Mouse (Mus musculus) testis, postnatal 14 days (tissue): Measurements from ENCODE around the gene Ankrd36.
"Not testable (repeated sequence)": the region's sequence is repeated elsewhere in the genome, so short reads cannot be mapped to it uniquely, and the experiment has no call there.

Source experiments
- DNase-seq: peaks from one replicate; pipeline ENCODE4 v3.0.0; 2021; ENCODE audit warnings: low spot score

The Ankrd36 gene

DNA sequence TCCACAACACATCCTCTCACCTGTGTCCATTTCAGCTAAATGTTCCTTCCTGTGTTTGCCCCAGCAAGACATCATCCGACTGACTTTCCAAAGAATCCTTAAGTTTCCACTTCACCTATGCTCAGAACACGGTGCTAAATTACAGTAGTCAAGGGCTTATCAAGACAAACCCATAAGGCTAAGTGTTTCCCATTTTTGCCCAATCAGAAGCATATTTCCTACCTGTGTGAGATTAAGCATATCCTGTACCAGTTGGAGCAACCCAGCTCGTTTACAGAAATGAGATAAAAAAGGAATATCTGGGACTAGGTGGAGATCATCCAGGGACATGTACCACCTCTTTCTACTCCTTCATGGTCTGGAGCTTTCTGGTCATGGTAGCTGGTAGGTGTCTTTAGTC lies 22.8 kb upstream of the Ankrd36 start:
- DNase-seq: no peak

DNA sequence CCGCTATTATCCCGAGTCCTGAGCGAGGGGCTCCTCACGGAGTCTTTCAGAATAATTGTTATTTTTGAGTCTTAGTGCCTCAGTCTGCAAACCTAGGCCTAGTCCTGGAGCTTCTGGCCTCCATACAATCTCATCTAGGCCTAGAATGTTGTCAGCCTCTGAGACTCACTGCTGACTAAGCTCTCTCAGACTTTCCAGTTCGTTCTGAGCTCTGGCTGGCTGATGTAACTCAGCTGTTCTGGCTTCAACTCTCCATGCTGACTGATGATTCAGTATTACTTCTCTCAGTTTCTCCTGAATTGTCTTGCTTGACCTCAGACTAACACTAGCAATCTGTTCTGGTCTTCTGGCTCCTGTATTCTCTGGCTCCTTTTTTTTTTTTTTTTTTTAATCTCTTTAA lies 18.1 kb upstream of the Ankrd36 start:
- DNase-seq: no peak

DNA sequence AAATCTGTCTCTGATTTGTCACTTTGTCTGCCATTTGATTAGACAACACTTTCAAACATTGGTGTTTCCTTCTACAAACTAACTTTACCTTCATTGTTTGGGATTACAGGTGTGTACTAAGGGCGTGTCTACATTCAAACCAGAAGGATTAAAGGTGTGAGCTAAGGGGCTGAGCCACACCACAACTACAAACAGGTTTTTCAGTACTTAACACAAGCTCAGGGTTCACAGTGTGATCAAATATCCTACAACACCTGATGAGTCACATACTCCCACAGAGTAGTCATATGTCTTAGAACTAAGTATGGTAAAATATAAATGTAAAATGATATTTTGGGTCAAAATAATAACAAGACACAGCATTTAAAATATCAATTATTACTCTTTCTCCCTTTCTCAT lies 17.6 kb upstream of the Ankrd36 start:
- no peak for DNase-seq

DNA sequence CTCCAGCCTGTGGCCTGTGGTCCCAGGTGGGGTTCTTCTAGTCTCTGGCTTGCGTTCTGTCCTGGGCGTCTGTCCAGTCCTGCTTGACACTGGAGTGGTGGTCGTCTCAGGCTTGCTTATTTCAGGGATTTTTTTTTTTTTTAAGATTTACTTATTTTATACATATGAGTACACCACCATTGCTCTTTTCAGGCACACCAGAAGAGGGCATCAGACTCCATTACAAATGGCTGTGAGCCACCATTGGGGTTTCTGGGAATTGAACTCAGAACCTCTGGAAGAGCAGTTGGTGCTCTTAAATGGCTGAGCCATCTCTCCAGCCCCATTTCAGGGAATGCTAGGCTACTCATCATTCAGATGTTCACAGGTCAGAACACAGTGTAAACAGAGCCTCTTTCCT lies 9.2 kb upstream of the Ankrd36 start:
- no peak for DNase-seq

DNA sequence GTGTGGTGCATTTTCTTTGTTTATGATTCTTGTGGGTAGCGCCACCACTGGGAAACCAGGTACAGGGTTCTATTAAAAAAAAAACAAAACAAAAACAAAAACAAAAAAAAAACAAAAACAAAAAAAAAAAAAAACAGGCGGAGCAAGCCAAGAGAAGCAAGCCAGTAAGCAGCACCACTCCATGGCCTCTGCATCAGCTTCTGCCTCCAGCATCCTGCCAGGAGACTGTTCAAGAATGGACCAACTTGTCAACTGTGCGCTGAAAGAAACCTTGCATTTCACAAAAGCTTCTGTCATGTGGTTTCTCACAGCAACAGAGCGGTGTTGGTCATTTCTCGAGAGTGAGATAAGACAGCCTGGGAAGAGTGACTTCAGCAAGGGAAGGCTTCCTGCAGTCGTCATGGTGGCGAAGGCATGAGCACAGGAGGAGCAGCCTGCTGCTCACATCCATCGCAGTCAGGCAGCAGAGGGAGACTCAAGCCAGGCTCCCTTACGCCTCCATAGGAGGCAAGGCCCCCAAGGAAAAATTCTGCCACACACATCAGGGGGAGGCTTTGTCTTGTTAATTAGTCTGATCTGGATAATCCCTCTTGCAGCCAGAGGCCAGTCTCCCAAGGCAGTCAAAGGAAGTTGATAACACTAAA lies 6.7 kb upstream of the Ankrd36 start:
- no peak for DNase-seq

DNA sequence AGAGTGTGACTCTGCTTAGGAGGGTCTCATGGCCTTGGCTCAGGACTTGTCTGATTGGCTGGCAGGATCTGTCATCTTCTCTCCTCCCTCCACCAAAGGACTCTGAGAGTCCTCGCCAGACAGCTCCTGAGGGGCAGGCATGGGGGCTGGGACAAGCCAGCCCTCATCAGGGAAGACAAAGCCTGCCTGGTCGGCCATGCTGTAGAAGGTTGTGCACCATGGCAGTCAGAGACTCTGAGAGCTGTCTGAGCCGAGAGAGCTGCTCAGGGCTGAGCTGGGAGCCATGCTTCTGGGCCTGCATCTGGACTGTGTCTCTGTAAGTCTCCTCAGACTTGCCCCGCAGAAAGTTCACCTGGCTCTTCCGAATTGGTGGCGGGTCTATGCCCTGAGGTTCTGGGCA lies 5.6 kb upstream of the Ankrd36 start:
- DNase-seq: no peak

DNA sequence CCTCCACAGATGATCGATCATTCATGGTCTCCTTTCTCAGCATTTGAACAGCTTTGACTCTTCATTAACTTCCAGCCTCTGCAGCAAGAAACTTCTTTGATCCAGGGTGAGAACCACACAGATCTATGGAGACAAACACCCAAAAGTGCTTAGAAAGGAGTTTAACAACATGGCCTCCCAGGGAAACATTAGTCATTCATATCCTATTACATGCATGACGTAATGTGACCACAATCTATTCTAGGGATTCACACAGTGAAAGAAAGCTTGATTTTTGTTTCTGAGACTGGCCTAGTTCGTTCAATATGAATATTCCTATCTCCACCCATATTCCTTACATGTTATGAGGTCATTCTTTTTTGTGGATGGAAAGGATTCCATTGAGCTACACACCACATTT lies 3.9 kb upstream of the Ankrd36 start:
- no peak for DNase-seq

DNA sequence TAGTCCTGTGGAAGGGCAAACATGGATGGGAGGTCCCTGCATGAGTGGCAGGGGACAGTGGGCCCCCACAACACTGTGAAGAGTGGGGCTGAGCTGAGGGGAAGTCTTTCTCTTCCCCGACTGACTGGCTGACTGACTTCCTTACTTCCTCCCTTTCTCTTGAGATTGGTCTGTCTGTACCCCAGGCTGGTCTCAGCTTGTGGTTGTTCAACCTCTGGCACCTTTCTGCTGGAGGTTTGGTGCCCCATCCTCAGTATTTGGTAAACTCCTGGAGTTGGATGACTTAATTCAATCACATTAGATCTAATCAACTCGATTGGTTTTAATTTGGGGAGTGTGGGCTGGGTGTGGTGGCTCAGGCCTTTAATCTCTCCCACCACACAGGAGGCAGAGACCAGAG lies 3.0 kb upstream of the Ankrd36 start:
- DNase-seq: no peak

DNA sequence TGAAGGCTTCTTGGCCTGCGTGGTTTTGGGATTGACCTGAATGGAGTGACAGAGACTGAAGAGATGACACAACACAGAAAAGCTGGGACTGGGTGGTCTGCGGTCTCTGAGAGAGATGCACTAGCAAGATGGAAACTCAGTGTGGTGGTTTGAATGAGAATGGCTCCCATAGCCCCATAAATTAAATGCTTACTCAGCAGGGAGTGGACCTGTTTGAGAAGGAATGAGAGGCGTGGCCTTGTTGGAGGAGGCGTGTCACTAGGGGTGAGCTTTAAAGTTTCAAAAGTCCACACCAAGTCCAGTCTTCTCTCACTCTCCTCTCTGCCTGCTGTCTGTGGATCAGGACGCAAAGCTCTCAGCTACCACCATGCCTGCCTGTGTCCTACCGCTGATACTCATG lies 1.8 kb upstream of the Ankrd36 start:
- DNase-seq: no peak

DNA sequence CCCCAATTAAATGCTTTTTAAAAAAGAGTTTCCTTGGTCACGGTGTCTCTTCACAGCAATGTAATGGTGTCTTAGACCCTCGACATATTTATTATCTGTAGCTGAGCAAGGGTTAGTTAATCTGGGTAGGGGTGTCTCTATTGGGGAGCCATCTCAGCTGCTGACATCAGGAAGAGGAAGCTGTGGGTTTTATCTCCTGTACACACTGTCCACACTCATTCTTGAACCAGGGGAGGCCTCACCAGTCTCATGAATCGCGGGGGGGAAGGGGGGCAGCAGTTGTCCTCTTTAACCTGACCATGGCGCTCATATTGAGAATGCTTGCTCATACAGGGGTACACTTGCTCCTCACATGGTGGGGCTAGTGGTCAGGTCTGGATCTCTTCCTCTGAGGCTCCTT lies 1.4 kb upstream of the Ankrd36 start:
- DNase-seq: no peak

DNA sequence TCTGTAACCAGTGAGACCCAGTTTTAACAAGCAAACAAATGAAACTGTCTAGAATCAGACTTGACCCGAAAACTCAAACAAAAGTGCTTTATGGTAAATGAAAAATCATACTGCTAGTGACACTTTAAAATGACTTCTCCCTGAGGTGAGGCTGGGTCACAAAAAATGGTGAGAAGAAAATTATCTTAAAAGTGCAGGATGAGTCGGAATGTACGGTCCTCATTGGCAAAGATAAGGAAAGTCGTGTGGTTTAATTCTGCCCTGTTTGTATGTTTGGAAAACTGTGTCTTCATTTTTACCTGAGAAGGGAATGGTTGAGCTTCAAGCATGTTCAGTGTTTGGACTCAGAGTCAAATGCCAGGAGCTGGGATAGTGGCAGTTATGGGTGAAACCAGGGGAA lies 2.4 kb downstream of the Ankrd36 start:
- DNase-seq: no peak

DNA sequence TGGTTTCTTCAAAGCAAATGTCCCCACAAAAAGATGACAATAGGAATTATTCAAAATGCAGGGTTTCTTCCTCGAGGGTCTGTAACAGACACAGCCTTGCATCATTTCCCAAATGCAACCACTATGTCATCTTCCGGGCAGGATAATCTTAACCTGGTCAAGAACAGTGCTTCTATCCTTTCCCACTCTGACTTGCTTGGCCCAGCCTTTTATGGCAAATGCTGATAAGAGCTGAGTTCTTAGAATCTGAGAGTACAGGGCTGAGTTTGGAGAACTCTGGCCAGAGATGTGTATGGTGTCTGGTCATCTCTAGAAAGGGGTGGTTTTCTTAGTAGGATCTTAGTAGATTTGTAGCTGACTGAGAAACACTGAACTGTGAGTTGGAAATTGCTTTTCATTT lies 4.3 kb downstream of the Ankrd36 start:
- DNase-seq: no peak

DNA sequence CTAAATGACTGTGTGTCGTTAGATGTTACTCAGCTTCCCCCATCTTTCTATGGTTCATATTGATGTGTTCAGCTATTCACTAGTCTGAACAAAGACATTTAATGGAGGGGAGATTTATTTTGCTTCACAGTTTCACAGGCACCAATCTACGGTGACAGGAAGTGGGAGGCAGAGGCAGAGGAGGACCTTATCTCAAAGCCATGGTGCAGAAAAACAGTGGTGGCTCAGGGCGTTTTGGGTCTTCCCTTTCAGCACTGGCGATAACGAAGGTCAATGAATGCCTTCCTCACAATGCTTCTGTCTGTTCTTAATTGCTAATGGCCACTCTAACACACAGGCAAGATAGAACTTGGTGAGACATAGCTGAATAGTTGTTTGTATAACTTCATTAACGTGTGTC lies 5.6 kb downstream of the Ankrd36 start:
- DNase-seq: no peak

DNA sequence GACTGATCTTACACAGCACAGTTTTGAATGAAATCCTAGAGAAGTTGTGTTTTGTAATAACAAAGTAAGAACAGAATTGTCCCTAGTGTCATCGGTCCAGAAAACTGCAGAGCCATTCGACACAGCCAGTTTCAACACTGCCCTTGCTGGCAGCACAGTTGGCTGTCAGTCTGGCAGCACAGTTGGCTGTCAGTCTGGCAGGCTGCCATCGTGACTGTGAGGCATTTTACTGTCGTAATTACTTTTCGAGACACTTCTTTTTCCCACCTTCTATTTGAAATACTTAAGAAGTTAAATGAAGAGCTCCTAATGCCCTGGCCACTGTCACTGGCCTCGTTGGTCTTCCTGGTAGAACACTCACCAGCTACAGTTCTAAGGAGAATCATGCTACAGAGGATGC lies 22.9 kb downstream of the Ankrd36 start:
- DNase-seq: no peak

DNA sequence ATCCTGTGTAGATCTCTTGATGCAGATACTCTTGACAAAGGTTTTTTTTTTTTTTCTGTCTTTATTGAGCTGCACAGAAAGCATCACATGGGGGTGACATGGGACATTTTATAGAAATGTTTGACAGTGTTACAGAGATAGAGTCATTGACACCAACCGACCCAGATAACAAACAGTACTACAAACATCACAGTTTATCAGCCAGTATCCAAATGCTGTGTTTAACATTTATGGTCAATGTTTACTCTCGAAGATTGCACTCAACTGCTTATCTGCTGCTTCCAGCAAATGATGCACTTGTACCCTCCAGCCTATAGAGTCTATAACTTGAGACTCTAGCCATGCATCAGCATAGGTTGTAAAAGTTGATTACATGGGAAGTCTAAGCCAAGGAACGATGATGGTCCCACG lies 25.9 kb downstream of the Ankrd36 start:
- DNase-seq: no peak

DNA sequence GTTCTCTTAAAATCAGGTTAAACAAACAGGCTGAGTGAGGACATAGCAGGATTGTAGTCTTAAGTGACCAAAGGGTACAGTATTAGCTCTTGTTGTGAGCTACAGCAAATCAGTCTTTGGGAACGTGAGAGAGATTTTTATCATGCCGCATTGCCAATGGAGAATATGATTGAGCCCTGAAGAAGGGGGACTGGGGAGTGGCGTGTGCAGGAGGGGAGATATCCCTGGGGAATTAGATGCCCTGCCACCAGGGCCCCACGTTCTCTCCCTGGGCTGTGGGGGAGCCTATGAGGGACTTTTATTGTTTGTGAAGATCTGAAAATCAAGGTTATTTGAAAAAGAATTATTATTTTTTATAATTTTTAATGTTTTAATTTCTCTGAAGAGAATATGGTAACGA lies 26.3 kb downstream of the Ankrd36 start:
- no peak for DNase-seq

DNA sequence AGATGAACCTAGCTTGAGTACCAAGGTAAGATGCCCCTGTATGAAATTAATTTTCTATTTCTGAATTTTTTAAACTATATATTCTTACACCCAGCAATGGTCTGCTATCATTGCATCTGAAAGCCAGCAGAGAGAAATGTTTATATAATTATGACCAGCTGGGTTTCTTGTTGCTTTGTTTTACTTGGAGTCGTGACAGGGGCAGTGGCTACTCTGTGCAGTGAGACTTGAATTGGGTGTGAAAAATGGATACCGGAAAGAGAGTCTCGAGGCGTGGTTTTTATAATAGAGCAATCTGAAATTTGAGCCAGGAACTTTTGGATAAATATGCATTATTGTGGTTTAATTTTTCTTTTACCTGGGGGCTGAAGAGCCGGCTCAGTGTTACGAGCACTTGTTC lies 27.3 kb downstream of the Ankrd36 start:
- DNase-seq: no peak

DNA sequence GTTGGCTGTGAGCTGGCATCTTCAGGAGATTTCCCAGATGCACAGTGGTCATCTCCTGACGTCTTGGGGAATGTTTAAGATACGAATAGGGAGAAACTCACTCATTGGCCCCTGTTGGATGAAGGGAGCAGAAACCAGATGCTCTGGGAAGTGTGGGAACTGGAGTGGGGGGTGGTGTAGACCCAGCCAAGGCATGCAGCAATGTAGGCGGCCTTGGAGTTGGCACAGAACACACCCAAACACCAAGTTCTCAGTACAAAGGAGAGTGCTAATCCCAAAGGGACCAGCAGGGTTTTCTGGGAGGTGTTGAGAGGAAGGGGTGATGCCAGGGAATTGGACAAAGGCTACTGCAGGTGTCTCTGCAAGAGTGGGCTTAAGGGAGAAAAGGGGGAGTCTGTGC lies 35.9 kb downstream of the Ankrd36 start:
- DNase-seq: no peak

DNA sequence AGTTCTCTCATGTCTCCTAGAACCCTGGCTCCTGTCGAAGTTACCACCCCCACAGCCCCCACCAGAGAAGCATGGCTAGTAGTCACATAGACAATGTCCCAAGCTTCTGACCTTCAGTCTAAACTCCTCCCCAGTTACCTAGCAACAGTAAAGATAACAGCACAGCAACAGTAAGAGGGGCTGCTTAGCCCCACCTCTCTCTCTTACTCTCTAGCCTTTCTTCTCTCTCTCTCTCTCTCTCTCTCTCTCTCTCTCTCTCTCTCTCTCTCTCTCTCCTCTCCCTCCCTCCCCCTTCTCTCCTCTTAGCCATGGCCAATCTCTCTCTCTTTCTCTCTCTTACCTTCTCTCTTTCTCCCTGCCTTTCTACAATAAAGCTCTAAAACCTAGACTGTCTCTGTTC lies 42.4 kb downstream of the Ankrd36 start:
- not testable (repeated sequence) for DNase-seq

DNA sequence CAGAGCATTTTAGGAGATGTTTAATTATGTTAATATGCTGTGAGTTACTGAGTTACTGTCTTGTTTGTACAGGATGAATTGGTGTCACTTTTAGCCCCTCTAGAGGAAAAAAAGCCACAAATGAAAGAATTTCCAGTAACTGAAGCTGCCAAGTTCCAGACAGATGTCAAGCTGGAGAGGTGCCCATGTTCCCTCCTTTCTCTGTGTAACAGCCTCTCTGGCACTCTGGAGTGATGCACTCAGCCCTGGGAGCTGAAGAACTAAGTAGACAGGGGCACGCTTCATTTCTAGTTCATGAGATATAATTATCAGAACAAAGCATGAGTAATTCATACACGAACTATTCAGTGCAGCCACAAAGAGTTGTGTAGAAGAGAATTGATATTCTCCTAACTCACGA lies 45.0 kb downstream of the Ankrd36 start:
- DNase-seq: no peak

DNA sequence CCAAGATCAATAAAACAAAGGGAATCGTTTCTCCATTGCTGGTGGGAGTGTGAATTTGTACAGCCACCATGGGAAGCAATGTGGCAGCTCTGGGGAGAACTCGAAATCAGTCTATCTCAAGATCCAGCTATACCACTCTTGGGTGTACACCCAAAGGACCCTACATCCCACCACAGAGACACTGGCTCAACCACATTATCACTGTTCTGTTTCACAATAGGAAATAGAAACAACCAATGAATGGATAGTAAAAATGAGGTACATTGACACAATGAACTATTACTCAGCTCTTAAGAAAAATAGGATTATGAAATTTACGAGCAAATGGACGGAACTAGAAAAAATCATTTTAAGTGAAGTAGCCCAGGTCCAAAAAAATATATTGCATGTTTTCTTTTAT lies 55.6 kb downstream of the Ankrd36 start:
- no peak for DNase-seq

DNA sequence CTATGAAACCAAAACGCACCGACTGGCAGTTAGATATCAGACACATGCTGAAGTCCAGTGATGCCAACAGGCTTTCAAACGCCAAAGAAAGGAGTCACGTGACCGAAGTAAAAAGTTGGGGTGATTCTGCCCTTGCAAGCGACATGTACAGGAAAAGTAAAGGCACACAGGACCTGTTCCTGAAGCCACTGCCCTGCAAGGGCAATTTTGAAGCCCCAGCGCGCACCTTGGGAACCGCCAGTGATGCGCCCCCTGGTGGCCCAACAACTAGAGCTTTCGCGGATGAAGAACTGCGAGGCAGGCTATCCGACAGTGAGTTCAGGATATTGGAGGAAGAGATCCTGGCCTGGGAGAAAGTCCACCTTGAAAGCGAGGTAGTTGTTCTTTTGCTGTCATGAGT lies 59.5 kb downstream of the Ankrd36 start:
- peak; percentile 76 for DNase-seq

DNA sequence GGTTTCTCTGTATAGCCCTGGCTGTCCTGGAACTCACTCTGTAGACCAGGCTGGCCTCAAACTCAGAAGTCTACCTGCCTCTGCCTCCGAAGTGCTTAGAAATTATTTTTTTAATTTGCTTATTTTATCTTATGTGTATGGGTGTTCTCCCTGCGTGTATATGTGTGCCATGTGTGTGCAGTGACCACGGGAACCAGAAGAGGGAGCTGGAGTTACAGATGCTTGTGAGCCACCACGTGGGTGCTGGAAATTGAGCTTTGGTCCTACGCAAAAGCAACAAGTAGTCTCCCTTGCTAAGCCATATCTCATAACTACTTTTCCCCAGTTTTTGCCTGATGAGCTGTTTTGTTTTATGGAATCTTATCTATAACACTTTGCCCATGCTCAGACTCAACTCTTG lies 73.6 kb downstream of the Ankrd36 start:
- no peak for DNase-seq

DNA sequence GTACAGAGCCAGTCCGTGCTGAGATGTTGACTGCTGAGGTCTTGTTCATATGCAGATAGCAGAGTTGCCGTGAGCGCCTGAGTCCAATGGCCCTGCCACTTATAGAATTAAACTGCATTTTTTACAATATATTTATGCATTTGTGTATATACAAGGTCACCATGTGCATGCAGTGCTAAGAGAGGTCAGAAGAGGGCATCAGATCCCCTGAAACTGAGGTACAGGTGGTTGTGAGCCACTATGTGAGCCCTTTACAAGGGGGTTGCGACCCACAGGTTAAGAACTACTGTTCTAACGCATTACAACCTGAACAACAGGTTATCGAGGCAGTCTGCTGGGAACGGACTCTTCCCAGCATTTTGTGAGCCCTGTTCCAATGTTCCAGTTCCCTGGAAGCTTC lies 80.8 kb downstream of the Ankrd36 start:
- no peak for DNase-seq

DNA sequence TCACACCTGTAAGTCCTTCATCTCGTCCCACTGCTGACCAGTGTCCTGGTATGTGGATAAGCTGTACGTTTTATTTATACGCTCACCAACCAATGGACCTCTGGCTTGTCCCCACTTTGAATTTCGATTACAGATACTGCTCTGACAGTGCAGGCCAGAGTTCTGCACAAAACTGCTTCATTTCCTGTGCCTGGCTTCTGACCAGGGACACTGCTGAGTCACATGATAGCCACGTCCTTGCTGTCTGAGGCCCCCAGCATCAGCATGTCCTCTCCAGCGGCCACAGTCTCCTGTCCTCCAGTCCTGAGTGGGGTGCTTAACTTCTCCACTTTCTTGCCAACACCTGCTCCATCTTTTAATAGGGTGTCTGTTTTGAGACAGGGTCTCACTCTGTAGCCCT lies 113.1 kb downstream of the Ankrd36 start:
- DNase-seq: no peak
